Mouse (Mus musculus) heart, postnatal 0 days (tissue): Measurements from ENCODE around the gene Ube2r2. TPM values are rescaled to one million over a fixed set of nuclear protein-coding genes. Genes with fewer than 3 reads are reported as not detected.

Experiments used
- ATAC-seq: fragments of 200-750 bp; cut with Nextera tagmentation; 2 replicates; pipeline ENCODE4 v1.8.0; 2017; ENCODE audit warnings: low read depth, moderate number of reproducible peaks, moderate library complexity; ENCODE audit not compliant: insufficient read depth
- DNase-seq: peaks from one replicate; pipeline ENCODE4 v3.0.0-alpha.2; 2016; ENCODE audit warnings: low spot score
- H3K27ac ChIP-seq: fragments of 300-500 bp; sonication (generic); 2 replicates; pipeline ENCODE4 v1.5.1; 2014; ENCODE audit warnings: low read depth, mild to moderate bottlenecking
- H3K27me3 ChIP-seq: fragments of 300-500 bp; sonication (generic); 2 replicates; pipeline ENCODE4 v1.6.1; 2014; ENCODE audit warnings: low read length, mixed read lengths; ENCODE audit not compliant: control insufficient read depth, insufficient read depth
- H3K36me3 ChIP-seq: fragments of 300-500 bp; sonication (generic); replicated peaks from 2 replicates; pipeline ENCODE4 v1.6.1; 2014; ENCODE audit warnings: low read length, mixed read lengths; ENCODE audit not compliant: control insufficient read depth, insufficient read depth
- H3K4me1 ChIP-seq: fragments of 300-500 bp; sonication (generic); 2 replicates; pipeline ENCODE4 v1.6.1; 2014; ENCODE audit warnings: antibody characterized with exemption; ENCODE audit not compliant: control insufficient read depth, insufficient read depth
- H3K4me2 ChIP-seq: fragments of 300-500 bp; sonication (generic); 2 replicates; pipeline ENCODE4 v1.6.1; 2014; ENCODE audit warnings: low read depth, mild to moderate bottlenecking, low read length, moderate library complexity
- H3K4me3 ChIP-seq: fragments of 300-500 bp; sonication (generic); 2 replicates; pipeline ENCODE4 v1.5.1; 2014; ENCODE audit warnings: low read depth, low read length
- H3K9ac ChIP-seq: fragments of 300-500 bp; sonication (generic); replicated peaks from 2 replicates; pipeline ENCODE4 v1.6.1; 2014; ENCODE audit warnings: low read depth, low read length, mixed read lengths
- H3K9me3 ChIP-seq: fragments of 300-500 bp; sonication (generic); replicated peaks from 2 replicates; pipeline ENCODE4 v1.6.1; 2016; ENCODE audit warnings: low read length; ENCODE audit not compliant: control insufficient read depth
- CTCF ChIP-seq: IDR thresholded peaks from 2 replicates; pipeline ENCODE4 v1.5.1; 2016; ENCODE audit warnings: antibody characterized with exemption, control low read depth, low read depth
- EP300 ChIP-seq: IDR thresholded peaks from 2 replicates; pipeline ENCODE4 v1.6.1; 2016; ENCODE audit warnings: antibody characterized with exemption, low read depth
- WGBS: fragments of 180-500 bp; shearing (Covaris S2); extraction: QIAGEN DNeasy Blood & Tissue Kit; methylation state at CpG from one replicate; pipeline ENCODE4 v1.1.7; 2014; 5-methylcytosine and 5-hydroxymethylcytosine counted together
- polyA plus RNA-seq: library from polyadenylated mRNA; unstranded; fragments of >200 nt; fragmentation: Nextera tagmentation; extraction: Ambion mirVana; gene quantifications from 2 replicates; pipeline ENCODE4 v1.2.1, GENCODE M21; 2015
- total RNA-seq: library from RNA; depleted of rRNA; stranded (reverse); fragments of >200 nt; gene quantifications from 2 replicates; pipeline ENCODE4 v1.2.3, GENCODE M21; 2014; ENCODE audit warnings: low replicate concordance; rRNA removed

Ube2r2 gene
- total and polyA plus RNA-seq, 2 experiments from 2014 or later: 48.9 to 60.9 TPM

DNA sequence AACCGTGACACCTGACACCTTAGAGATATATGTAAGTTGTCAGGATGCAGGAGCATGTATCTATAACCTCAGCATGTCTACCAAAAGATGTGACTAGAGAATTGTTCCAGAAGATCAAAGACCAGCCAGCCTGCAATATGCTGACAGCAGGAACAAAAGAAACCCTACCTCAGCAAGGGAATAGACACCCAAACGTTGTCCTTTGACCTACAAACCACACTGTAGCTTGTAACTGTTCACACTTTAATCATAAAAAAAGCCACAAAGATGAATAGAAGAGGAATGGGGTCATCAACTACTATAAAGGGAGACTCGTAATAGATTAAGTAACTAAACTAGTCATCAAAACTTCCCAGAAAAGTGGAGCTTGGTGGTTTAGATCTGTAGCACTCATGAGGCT, 105.4 kb downstream of the Ube2r2 start:
- Histone ChIP-seq H3K4me3 (no peak overlapping the region), H3K4me1 (no peaks in the 10 kb centered on the region), H3K4me2 (no peak overlapping the region), H3K9ac (no peak overlapping the region), H3K27ac (no peak overlapping the region), H3K36me3 (peaks cover 19% of the 10 kb centered on the region), H3K27me3 (no peaks in the 10 kb centered on the region), H3K9me3 (no peaks in the 10 kb centered on the region)
- DNase-seq (no peak), ATAC-seq (no peak)
- no peak for TF ChIP-seq CTCF
- TF ChIP-seq EP300: no peak
- 73% methylated on average over 3 of the region's 3 CpGs for WGBS

Other genes with a start within 250 kb of the Ube2r2 start
- 2.7 TPM in 1 of 2 replicates, not detected in the other for gene Spink4, start 215.7 kb upstream of the Ube2r2 start, total RNA-seq
- gene Spink4, start 215.7 kb upstream of the Ube2r2 start, polyA plus RNA-seq: 7.7 and 7.8 TPM in 2 replicates
- 77.3 and 98.8 TPM in 2 replicates for gene Bag1, start 187.4 kb upstream of the Ube2r2 start, total RNA-seq
- gene Bag1, start 187.4 kb upstream of the Ube2r2 start, polyA plus RNA-seq: 213 and 222 TPM in 2 replicates
- gene Chmp5, start 187.3 kb upstream of the Ube2r2 start, total RNA-seq: 17.7 and 26.8 TPM in 2 replicates
- 72.3 and 77.3 TPM in 2 replicates for gene Chmp5, start 187.3 kb upstream of the Ube2r2 start, polyA plus RNA-seq
- gene Nfx1, start 164.8 kb upstream of the Ube2r2 start, total RNA-seq: 32.5 and 40.0 TPM in 2 replicates
- 27.2 and 27.6 TPM in 2 replicates for gene Nfx1, start 164.8 kb upstream of the Ube2r2 start, polyA plus RNA-seq
- gene Aqp7, start 87.6 kb upstream of the Ube2r2 start, total RNA-seq: 8.9 and 20.6 TPM in 2 replicates
- gene Aqp7, start 87.6 kb upstream of the Ube2r2 start, polyA plus RNA-seq: 10.0 and 10.8 TPM in 2 replicates
- gene Aqp3, start 37.6 kb upstream of the Ube2r2 start, total RNA-seq: 0.54 and 6.3 TPM in 2 replicates
- gene Aqp3, start 37.6 kb upstream of the Ube2r2 start, polyA plus RNA-seq: 0.19 and 0.36 TPM in 2 replicates
- gene Nol6, start 11.3 kb upstream of the Ube2r2 start, total RNA-seq: 15.0 and 39.8 TPM in 2 replicates
- gene Nol6, start 11.3 kb upstream of the Ube2r2 start, polyA plus RNA-seq: 6.6 and 7.3 TPM in 2 replicates
- 18.2 and 19.5 TPM in 2 replicates for gene Ubap2, start 139.4 kb downstream of the Ube2r2 start, total RNA-seq
- gene Ubap2, start 139.4 kb downstream of the Ube2r2 start, polyA plus RNA-seq: 26.4 and 27.1 TPM in 2 replicates
- gene Dcaf12, start 179.1 kb downstream of the Ube2r2 start, total RNA-seq: 31.0 and 35.9 TPM in 2 replicates
- gene Dcaf12, start 179.1 kb downstream of the Ube2r2 start, polyA plus RNA-seq: 29.0 and 31.1 TPM in 2 replicates
- 43.2 and 125 TPM in 2 replicates for gene Ubap1, start 213.3 kb downstream of the Ube2r2 start, total RNA-seq
- gene Ubap1, start 213.3 kb downstream of the Ube2r2 start, polyA plus RNA-seq: 45.3 and 45.7 TPM in 2 replicates